Mouse (Mus musculus) MEL-GATA-1-ER (cell line): ENCODE results near the gene Ndufc2.
A peak's percentile ranks its signal among the peaks of the same experiment; 100 is the strongest.
"Not testable (repeated sequence)": the region's sequence is repeated elsewhere in the genome, so short reads cannot be mapped to it uniquely, and the experiment has no call there.

Experiments used
- DNase-seq: peaks from one replicate; pipeline ENCODE4 v3.0.0-alpha.2; 2012; ENCODE audit warnings: low read depth; ENCODE audit errors: extremely low read depth

Gene Ndufc2

GRCm38 (mm10) chr7:97424621-97425245, 24.9 kb downstream of the Ndufc2 start:
- DNase-seq, result peak; percentile 53

- no peak for DNase-seq
Observed at GRCm38 (mm10) chr7:97426566-97426965, 26.8 kb downstream of the Ndufc2 start.

DNA sequence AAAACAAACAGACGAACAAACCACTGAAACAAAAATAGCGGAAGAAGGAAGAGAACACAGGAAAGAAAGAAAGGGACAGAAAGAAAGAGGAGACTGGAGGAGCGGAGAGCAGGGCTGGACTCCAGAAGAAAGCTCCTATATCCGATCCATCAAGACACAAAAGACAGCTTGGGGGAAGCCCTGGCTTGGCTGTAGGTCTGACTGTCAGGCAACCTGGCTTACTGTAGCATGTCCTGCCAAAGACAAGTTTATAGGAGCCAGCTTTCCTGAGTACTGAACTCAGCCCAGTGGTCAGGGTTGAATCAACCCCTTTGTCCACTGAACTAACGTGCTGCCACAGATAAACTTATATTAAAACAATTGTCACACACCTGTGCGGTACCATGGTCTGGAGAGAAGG, 27.5 kb downstream of the Ndufc2 start:
- no peak for DNase-seq

GRCm38 (mm10) chr7:97427778-97428420, 28.1 kb downstream of the Ndufc2 start:
- no peak for DNase-seq

- DNase-seq, result no peak
Observed at GRCm38 (mm10) chr7:97429705-97430104, 29.9 kb downstream of the Ndufc2 start.

- not testable (repeated sequence) for DNase-seq
Observed at GRCm38 (mm10) chr7:97433517-97433916, 33.7 kb downstream of the Ndufc2 start.

GRCm38 (mm10) chr7:97434517-97434916, 34.7 kb downstream of the Ndufc2 start:
- no peak for DNase-seq

DNA sequence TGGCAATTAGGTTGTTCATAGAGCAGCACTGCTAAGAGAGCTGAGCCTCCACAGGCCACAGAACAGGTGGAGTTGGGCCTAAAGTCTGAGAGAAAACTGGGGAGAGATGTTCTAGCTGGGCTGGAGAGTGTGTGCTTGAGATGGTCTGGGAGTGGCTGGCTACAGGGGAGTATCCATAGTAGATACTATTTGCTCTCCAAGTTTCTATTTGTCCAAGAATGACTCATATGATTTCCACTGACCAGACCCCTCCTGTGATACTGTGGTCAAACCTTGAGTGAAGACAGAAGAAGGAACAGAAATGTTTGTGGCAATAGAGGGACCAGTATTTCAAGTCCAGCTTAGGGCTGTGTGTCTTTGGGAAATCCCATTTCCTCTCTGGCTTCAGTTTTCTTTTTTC, 39.2 kb downstream of the Ndufc2 start:
- DNase-seq, result no peak

DNA sequence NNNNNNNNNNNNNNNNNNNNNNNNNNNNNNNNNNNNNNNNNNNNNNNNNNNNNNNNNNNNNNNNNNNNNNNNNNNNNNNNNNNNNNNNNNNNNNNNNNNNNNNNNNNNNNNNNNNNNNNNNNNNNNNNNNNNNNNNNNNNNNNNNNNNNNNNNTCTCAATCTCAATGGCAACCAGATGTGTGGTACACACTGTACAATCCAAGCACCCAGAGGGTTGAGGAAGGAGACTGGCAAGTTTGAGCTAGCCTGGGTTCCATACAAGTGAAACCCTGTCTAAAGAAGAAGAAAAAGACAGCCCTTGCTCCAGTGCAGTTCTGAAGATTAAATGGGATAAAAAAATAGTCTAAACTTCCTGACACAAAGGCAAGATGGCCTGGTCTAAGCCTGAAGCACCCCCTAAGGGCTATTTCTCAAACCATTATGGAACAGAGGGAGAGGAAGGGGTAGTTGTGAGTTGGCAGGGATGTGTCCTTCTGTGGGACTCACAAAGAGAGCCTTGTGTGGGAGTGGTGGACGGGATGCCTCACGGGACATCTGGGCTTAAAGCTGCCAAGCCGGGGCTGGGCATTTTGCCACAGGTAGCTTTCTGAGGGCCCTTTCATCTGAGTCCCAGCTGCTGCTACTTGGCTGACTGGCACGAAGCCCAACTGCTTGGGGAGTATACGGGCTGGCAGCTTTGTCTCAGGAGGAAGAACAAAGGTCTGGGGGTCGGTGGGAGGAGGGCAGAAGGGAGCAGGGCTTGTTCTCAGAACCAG, 46.5 kb downstream of the Ndufc2 start:
- no peak for DNase-seq

DNA sequence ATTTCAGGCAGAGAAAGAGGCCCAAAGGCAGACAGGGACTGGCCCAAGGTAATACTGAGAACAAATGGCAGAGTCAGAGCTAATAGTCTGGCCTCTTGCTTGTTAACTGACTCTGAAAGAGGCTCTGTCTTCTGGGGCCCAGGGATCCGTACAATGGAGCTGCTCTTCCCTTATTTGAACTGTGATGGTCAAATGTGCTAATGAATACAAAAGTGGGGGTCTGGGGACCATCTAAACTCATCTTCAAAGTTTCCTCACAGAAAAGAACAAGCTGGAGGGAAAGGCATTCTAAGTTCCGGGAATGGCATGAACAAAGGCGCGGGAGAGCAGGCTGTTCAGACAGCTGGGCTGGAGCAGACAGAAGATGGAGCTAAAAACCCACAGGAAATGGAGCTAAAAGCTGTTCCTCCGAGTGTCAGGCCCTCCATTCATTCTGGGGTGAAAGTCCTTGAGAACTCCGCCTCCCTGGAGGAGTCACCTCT, 47.3 kb downstream of the Ndufc2 start:
- DNase-seq, result no peak

GRCm38 (mm10) chr7:97451023-97451422, 51.2 kb downstream of the Ndufc2 start, which contains the start of gene Kctd14:
Kctd14 (plus strand) TSS chr7:97451323.
- DNase-seq, result not testable (repeated sequence)

- DNase-seq, result no peak
Observed at GRCm38 (mm10) chr7:97452196-97452595, 52.4 kb downstream of the Ndufc2 start.

- peak; percentile 53 for DNase-seq
Observed at GRCm38 (mm10) chr7:97453141-97453921, 53.5 kb downstream of the Ndufc2 start.

GRCm38 (mm10) chr7:97454795-97455194, 55.0 kb downstream of the Ndufc2 start:
- no peak for DNase-seq

DNA sequence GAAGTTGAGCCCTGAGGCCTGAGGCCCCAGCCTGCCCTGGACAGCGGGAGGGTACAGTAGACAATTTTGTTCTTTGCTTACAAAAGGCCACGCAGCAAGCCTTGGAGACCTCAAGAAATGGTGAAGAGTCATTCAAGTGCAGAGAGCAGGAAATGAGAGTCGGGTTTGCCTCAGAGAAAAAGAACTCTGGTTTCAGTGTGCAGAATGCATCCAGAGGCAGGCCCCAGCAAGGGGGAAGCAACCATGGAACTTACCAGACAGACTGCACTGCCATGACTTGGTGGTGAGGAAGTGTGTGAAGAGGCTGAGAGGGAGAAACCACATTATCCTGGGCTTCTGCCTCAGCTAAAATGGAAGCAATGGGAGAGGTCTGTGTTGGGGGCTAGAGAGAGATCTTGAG, 55.8 kb downstream of the Ndufc2 start:
- DNase-seq, result no peak
